Mouse (Mus musculus) olfactory bulb, adult 2 months (tissue): Measurements from ENCODE around the gene Zc3h4. TPM values are rescaled to one million over a fixed set of nuclear protein-coding genes. Genes with fewer than 3 reads are reported as not detected.
"Not testable (repeated sequence)": the region's sequence is repeated elsewhere in the genome, so short reads cannot be mapped to it uniquely, and the experiment has no call there.

Experiments used
- H3K27ac ChIP-seq: fragments of 200-500 bp; 2 replicates; pipeline ENCODE4 v1.5.1; 2012; ENCODE audit warnings: low read depth, low read length; ENCODE audit not compliant: insufficient read depth
- H3K4me1 ChIP-seq: fragments of 200-500 bp; 2 replicates; pipeline ENCODE4 v1.6.1; 2012; ENCODE audit warnings: low read length; ENCODE audit not compliant: control insufficient read depth, insufficient read depth
- H3K4me3 ChIP-seq: fragments of 200-500 bp; 2 replicates; pipeline ENCODE4 v1.5.1; 2012; ENCODE audit warnings: mild to moderate bottlenecking, low read depth, low read length, moderate library complexity; ENCODE audit not compliant: insufficient read depth
- CTCF ChIP-seq: fragments of 200-500 bp; IDR thresholded peaks from 2 replicates; pipeline ENCODE4 v1.5.1; 2012; ENCODE audit warnings: low read depth, mild to moderate bottlenecking, low read length, moderate library complexity; ENCODE audit not compliant: insufficient read depth
- POLR2A ChIP-seq: fragments of 200-500 bp; IDR thresholded peaks from 2 replicates; pipeline ENCODE4 v1.6.1; 2012; ENCODE audit warnings: mild to moderate bottlenecking, low read depth, low read length, moderate library complexity; ENCODE audit not compliant: insufficient read depth
- WGBS: fragments of 180-500 bp; shearing (Covaris S2); methylation state at CpG from one replicate; pipeline ENCODE4 v1.1.7; 2018; 5-methylcytosine and 5-hydroxymethylcytosine counted together
- polyA plus RNA-seq: library from polyadenylated mRNA; stranded (reverse); fragments of >200 nt; gene quantifications from 2 replicates; pipeline ENCODE4 v1.2.4, GENCODE M21; 2012; ENCODE audit warnings: low replicate concordance; ENCODE audit not compliant: missing spikeins, insufficient read depth, insufficient read length

Gene Zc3h4
- polyA plus RNA-seq, 1 experiment: 372 TPM

GRCm38 (mm10) chr7:16373719-16374118 is 27.0 kb upstream of the Zc3h4 start:
- Histone ChIP-seq H3K27ac (no peak overlapping the region), H3K4me3 (no peak overlapping the region), H3K4me1 (no peaks in the 10 kb centered on the region)
- 36% methylated on average over 2 of the region's 2 CpGs for WGBS
- TF ChIP-seq POLR2A (no peak), CTCF (no peak)

GRCm38 (mm10) chr7:16374989-16375388 is 25.7 kb upstream of the Zc3h4 start:
- no peak for TF ChIP-seq POLR2A
- no peak for TF ChIP-seq CTCF
- 88% methylated on average over 5 of the region's 5 CpGs for WGBS

GRCm38 (mm10) chr7:16376505-16376904 is 24.2 kb upstream of the Zc3h4 start:
- Histone ChIP-seq H3K4me3 (no peak overlapping the region), H3K27ac (no peak overlapping the region), H3K4me1 (no peaks in the 10 kb centered on the region)
- TF ChIP-seq POLR2A (no peak), CTCF (no peak)
- 88% methylated on average over 1 of the region's 1 CpGs for WGBS

More at GRCm38 (mm10) chr7:16374989-16375388, 25.7 kb upstream of the Zc3h4 start:
- H3K4me1 ChIP-seq: no peaks in the 10 kb centered on the region
- H3K27ac ChIP-seq: no peak overlapping the region
- H3K4me3 ChIP-seq: no peak overlapping the region

- TF ChIP-seq POLR2A: peak; percentile 81
- TF ChIP-seq CTCF: no peak
- Histone ChIP-seq H3K4me1 (peaks cover 3% of the 10 kb centered on the region), H3K4me3 (peak within 1 kb of the TSS; percentile 68), H3K27ac (peak within 1 kb of the TSS; percentile 4; the same call in 1 of the 2 replicates)
- under 1% methylated on average over 58 of the region's 58 CpGs for WGBS
Observed at GRCm38 (mm10) chr7:16387160-16388041, 13.3 kb upstream of the Zc3h4 start, which contains the start of gene Sae1. Sae1 (minus strand) TSS chr7:16387806.

- H3K4me3 ChIP-seq, H3K27ac ChIP-seq, H3K4me1 ChIP-seq: not testable (repeated sequence)
- 90% methylated on average over 2 of the region's 2 CpGs for WGBS
Observed at GRCm38 (mm10) chr7:16389942-16390341, 10.8 kb upstream of the Zc3h4 start.

- H3K4me3 ChIP-seq: no peak overlapping the region
- H3K27ac ChIP-seq: no peak overlapping the region
- no peaks in the 10 kb centered on the region for H3K4me1 ChIP-seq
- no peak for TF ChIP-seq POLR2A
- TF ChIP-seq CTCF: no peak
- 41% methylated on average over 4 of the region's 4 CpGs for WGBS
Observed at GRCm38 (mm10) chr7:16392923-16393322, 7.8 kb upstream of the Zc3h4 start.

- TF ChIP-seq CTCF (no peak), POLR2A (no peak)
- WGBS: 0% methylated on average over 2 of the region's 2 CpGs
- H3K27ac ChIP-seq: no peak overlapping the region
- no peak overlapping the region for H3K4me3 ChIP-seq
- peaks cover 6% of the 10 kb centered on the region for H3K4me1 ChIP-seq
Observed at GRCm38 (mm10) chr7:16395944-16396343, 4.8 kb upstream of the Zc3h4 start.

GRCm38 (mm10) chr7:16397465-16397864 is 3.2 kb upstream of the Zc3h4 start:
- WGBS: 71% methylated on average over 4 of the region's 4 CpGs
- Histone ChIP-seq H3K27ac (no peak overlapping the region), H3K4me3 (no peak overlapping the region), H3K4me1 (peaks cover 6% of the 10 kb centered on the region)
- TF ChIP-seq CTCF (no peak), POLR2A (no peak)

- no peak for TF ChIP-seq POLR2A
- TF ChIP-seq CTCF: no peak
- Histone ChIP-seq H3K4me1 (peaks cover 10% of the 10 kb centered on the region), H3K4me3 (no peak overlapping the region), H3K27ac (peak overlapping the region; percentile 94)
- 39% methylated on average over 3 of the region's 3 CpGs for WGBS
Observed at GRCm38 (mm10) chr7:16398387-16399050, 2.2 kb upstream of the Zc3h4 start.

- H3K27ac ChIP-seq: peak overlapping the region; percentile 94
- TF ChIP-seq POLR2A (peak; percentile 67), CTCF (no peak)
- peaks cover 12% of the 10 kb centered on the region for H3K4me1 ChIP-seq
- H3K4me3 ChIP-seq: peak overlapping the region; percentile 96
- under 1% methylated on average over 31 of the region's 31 CpGs for whole genome bisulfite sequencing
Observed at GRCm38 (mm10) chr7:16399098-16399819, 1.5 kb upstream of the Zc3h4 start.
